Mouse (Mus musculus): ENCODE data around the gene Grid2ip. TPM values are rescaled to one million over a fixed set of nuclear protein-coding genes. Genes with fewer than 3 reads are reported as not detected.

Gene Grid2ip
- total RNA-seq (2015; ENCODE audit: low replicate concordance) (0.58 TPM in 1 of 2 replicates, not detected in the other), total RNA-seq (2017; ENCODE audit: low replicate concordance) (not detected in 2 replicates)

- no peak for ATAC-seq (replicated peaks; ENCODE audit: low FRiP score, poor library complexity, severe bottlenecking)
Observed at GRCm38 (mm10) chr5:143356686-143357388, at the start of gene Grid2ip. Gene Grid2ip, plus strand, starts transcription at chr5:143357338.

- no peak for ATAC-seq (replicated peaks; ENCODE audit: low FRiP score, poor library complexity, severe bottlenecking)
Observed at GRCm38 (mm10) chr5:143308825-143309224, 48.3 kb upstream of the Grid2ip start.

DNA sequence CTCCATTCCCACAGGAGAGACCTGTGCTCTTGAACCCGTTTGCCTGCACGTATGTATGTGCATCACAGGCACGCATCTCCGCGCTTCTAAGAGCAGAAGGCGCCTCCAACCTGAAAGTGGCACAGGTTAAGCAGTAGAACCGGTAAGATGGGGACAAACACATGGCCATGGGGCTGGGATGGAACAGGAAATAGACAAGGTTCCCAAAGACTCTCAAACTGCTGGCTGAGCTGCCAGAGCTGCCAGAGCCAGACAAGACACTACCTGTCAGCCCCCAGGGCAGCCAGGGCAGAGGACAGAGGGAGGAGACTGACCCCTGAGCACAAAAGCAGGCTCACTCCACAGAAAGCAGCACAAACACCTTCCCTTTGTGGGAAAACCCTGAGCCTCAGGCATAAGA lies 47.2 kb upstream of the Grid2ip start:
- ATAC-seq (replicated peaks; ENCODE audit: low FRiP score, poor library complexity, severe bottlenecking), result no peak

DNA sequence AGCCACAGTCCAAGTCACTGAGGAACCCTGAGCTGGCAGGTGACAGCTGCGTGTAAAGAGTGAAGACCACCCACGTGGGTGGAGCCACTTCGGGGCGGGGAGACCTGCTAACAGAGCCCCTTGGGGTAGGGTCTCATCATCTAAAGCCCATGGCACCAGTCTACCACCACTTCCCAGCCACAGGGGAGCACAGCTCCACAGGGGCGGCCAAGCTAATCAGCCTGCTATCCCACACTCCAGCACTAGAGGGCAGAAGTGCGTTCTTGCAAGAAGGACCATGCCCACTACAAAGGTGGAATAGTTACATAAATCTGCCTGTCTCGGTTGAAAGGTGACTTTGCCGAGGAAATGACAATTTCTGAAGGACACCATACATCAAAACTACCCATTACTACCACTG lies 45.3 kb upstream of the Grid2ip start:
- ATAC-seq (replicated peaks; ENCODE audit: low FRiP score, poor library complexity, severe bottlenecking), result peak; percentile 61

DNA sequence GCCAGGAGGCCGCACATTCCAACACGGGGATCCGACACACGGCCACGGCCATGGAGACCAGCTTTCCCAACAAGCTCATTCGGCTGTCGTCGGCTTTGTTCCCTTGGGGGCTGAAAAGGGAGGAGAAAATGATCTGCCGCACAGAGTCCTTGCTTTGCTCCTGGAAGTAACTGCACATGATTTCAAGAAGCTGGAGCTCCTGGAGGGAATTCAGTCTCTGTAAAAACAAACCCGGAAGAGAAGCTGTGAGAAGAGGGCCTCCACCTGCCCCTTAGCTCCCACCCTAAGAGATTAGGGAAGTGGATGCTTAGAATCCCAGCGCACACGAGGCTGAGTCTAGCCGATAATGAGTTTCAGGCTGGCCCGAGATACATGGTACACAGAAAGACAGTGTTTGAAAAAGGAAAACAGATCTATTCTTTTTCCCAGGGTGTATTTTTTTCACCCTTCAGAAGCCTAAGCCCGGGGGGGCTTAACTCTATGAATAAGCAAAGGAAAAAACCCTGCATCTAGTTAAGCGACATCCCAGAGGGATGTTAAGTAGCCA lies 42.9 kb upstream of the Grid2ip start:
- ATAC-seq (replicated peaks; ENCODE audit: low FRiP score, poor library complexity, severe bottlenecking), result peak; percentile 33; the same call in 1 of the 2 replicates

DNA sequence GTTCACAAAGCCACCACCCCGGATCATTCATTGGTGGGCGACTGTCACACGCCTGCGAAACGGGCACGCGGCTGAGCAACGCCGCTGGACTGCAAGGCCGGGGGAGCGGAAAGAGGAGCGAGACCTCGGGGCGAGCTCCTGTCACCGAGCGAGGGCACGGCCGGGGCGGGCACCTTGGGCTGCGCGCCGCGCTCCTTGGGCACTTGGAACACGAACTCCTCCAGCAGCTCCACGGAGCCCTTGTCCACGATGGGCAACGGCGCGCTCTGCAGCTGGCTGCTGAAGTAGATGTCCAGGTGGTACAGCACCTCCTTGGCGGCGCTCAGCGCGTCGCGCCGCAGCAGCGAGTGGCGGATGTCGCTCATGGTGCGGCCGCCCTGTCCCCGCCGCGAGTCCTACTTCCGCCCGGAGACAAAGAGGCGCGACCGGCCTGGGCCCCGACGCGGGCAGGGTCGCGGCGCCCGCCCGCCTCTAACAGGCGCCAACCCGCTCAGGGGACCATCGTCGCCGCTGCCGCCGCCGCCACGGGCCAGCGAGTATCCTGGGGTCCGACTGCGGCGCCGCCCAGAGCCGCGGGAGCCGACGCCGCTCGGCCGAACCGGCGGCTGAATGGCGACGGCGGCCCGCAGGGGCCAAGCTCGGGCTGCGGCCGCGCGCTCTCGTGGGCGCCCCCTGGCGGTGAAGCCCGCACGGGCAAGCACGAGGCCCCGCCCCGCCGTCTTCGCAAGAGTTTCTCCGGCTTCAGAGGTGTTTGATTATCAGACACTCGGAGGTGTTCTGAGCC lies 42.2 kb upstream of the Grid2ip start, which contains the start of gene E130309D02Rik:
E130309D02Rik (minus strand) TSS at position 631 of the 784 bp plus-strand sequence.
- peak; percentile 55 for ATAC-seq (replicated peaks; ENCODE audit: low FRiP score, poor library complexity, severe bottlenecking)

DNA sequence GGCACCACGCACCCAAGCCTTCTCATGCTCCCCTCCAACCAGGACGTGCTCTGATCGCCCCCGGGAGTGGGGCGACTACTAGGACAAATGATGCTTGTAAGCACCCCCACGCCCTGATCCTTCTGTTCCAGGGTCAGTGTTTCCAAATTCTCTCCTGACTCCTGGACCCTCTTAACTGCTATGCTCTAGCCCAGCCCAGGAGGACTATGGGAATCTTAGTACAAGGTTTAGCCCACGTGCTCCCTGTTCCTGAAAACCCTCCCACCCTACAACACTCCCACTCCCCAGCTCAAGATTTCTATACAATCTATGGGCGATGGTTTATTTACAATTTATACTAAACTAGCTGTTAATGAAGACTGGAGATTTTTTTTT lies 41.6 kb upstream of the Grid2ip start:
- ATAC-seq (replicated peaks; ENCODE audit: low FRiP score, poor library complexity, severe bottlenecking), result no peak

DNA sequence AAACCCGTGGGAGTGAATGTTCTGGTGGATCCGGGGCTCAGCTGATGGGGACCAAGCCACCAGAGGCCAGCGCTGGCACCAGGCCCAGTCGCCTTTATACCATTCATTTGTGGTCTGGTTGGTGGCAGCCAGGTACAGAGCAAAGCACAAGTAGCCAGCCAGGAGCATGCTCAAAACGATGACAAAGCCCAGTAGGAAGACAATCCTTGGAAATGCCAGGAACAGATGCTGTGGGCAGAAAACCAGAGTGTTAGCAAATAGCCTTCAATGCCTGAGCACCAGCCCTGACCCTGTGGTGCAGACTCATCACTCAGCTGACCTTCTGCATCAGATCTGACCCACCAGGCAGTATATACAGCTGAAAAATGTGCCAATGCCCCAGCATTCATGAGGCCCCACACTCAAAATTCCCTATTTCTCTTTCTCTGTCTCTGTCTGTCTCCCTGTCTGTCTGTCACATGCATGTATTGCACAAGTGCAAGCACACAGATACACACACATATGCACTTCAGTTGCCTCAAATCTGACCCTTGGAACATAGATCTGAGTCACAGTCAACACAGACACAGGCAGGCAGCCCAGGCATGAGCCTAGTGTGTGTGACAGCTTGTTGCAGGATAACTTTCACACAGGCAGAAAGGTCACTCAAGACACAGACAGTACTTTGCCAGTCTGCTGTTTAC lies 40.4 kb upstream of the Grid2ip start:
- no peak for ATAC-seq (replicated peaks; ENCODE audit: low FRiP score, poor library complexity, severe bottlenecking)

GRCm38 (mm10) chr5:143317288-143317610 lies 39.9 kb upstream of the Grid2ip start:
- no peak for ATAC-seq (replicated peaks; ENCODE audit: low FRiP score, poor library complexity, severe bottlenecking)

DNA sequence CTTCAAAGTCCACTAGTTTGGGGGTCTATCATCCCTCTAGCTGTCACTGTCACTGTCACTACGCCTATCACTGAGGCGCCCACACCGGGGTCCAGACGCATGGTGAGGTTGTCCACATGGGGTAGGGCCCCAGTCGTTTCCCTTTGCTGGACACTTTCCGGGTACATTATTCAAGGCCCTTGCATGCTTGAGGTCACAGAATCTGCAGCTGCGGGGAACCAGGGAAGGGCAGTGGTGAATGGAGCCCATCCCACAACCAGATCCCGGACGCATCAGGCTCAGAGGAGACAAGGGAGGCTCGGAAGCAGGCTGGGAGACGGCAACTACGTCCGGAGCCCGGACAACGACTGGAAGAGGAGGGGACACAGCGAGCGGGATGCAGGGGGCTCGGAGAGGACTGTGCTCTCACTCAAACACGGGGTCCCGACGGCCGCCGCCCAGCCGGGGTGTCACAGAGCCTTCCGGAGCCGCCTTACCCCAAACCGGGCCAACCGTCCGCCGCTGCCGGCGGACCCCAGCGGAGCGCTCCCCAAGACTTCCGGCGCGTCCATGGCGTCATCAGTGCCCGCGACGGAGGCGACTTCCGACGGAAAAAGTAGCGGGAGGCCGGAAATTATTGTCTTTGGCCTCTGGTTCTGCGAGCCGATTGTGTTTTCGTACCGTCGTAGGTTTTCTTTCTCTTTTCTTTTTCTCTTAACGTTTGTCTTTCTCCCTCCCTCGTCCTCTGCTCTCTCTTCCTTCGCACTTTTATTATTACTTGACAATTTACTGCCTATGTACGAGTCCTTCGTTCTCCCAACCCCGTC lies 28.2 kb upstream of the Grid2ip start, which contains the start of gene Zdhhc4:
Zdhhc4 (minus strand) TSS at position 567 of the 806 bp plus-strand sequence.
- peak; percentile 80 for ATAC-seq (replicated peaks; ENCODE audit: low FRiP score, poor library complexity, severe bottlenecking)

DNA sequence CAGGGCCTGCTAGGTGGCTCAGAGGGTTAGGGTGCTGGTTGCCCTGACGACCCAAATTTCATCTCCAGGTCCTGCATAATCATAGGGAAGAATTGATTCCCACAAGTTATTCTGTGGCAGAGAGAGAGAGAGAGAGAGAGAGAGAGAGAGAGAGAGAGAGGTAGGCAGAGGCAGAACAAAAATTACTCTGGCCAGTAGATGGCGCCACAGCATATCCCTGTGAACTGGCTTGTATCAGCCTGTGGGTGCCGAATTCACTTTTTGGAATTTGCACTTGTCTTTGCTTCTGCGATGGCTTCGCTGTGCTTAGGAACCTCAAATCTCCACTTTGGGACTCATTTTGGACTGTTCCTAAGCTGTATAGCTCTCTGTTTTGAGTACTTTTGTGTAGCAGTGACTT lies 23.3 kb upstream of the Grid2ip start:
- ATAC-seq (replicated peaks; ENCODE audit: low FRiP score, poor library complexity, severe bottlenecking), result no peak

- ATAC-seq (replicated peaks; ENCODE audit: low FRiP score, poor library complexity, severe bottlenecking), result no peak
Observed at GRCm38 (mm10) chr5:143334418-143335088, 22.6 kb upstream of the Grid2ip start.

- no peak for ATAC-seq (replicated peaks; ENCODE audit: low FRiP score, poor library complexity, severe bottlenecking)
Observed at GRCm38 (mm10) chr5:143335089-143335460, 22.1 kb upstream of the Grid2ip start.

DNA sequence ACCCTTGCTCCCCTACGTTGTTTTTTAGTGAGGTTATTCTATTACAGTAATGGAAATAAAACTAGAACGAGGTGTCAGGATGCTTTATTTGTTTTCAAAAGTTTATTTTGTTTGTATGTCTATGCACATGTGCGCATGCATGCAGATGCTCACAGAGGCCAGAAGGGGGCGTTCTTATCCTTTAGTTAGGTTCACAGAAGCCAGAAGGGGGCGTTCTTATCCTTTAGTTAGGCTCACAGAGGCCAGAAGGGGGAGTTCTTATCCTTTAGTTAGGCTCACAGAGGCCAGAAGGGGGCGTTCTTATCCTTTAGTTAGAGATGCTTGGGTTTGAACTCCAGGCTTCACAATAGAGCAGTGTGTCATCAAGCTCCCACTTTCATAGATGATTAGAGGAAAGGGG lies 20.6 kb upstream of the Grid2ip start:
- ATAC-seq (replicated peaks; ENCODE audit: low FRiP score, poor library complexity, severe bottlenecking), result no peak

- no peak for ATAC-seq (replicated peaks; ENCODE audit: low FRiP score, poor library complexity, severe bottlenecking)
Observed at GRCm38 (mm10) chr5:143339603-143340002, 17.5 kb upstream of the Grid2ip start.

DNA sequence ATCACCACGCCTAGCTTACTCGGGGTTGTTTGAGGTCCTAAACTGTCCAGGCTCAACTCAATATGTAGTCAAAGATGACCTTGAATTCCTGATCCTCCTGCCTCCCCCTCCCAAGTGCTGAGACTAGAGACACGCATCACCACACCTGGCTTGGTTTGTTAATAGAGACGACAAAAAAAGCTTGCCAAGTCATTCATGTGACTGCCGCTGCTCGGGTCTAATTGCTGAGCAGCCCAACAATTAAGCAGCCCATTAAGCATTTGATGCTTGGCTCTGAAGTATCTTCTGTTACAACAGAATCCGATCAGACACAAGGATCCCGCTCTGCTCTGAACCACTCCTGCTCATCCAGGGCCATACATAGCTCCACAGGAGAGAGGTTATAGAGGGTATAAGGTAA lies 10.8 kb upstream of the Grid2ip start:
- no peak for ATAC-seq (replicated peaks; ENCODE audit: low FRiP score, poor library complexity, severe bottlenecking)

- ATAC-seq (replicated peaks; ENCODE audit: low FRiP score, poor library complexity, severe bottlenecking), result no peak
Observed at GRCm38 (mm10) chr5:143356017-143356416, 1.1 kb upstream of the Grid2ip start.

DNA sequence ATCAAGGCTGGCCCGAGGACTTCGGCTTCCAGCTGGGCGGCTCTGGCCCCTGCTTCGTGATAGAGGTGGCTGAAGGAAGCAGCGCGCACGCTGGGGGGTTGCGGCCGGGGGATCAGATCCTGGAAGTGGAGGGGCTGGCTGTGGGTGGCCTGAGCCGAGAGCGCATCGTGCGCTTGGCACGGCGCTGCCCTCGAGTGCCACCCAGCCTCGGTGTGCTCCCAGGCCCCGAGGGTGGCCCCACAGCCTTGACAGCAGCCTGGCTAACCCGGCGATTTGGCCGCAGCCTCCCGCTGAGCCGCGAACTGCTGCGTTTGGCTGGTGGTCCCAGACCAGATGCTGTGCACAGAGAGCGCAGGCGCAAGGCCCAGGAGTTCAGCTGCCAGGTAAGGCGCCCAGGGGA lies 426 bp downstream of the Grid2ip start:
- ATAC-seq (replicated peaks; ENCODE audit: low FRiP score, poor library complexity, severe bottlenecking), result no peak

- ATAC-seq (replicated peaks; ENCODE audit: low FRiP score, poor library complexity, severe bottlenecking), result no peak
Observed at GRCm38 (mm10) chr5:143359263-143359662, 2.1 kb downstream of the Grid2ip start.
